Mouse (Mus musculus) left cerebral cortex, adult 18-20 months (tissue): ENCODE measurements around the gene Mark3. TPM values are rescaled to one million over a fixed set of nuclear protein-coding genes. Genes with fewer than 3 reads are reported as not detected.
A peak's percentile ranks its signal among the peaks of the same experiment; 100 is the strongest.

Experiments
- DNase-seq, 2 experiments: peaks; one replicate each; pipeline ENCODE4 v3.0.0; 2021 to 2022; ENCODE audit warnings: low spot score in 2 of 2, mixed read lengths in 1 of 2
- total RNA-seq, 2 experiments: library from RNA; stranded (reverse); gene quantifications; 2 replicates each; pipeline ENCODE4 v1.2.3; 2021

Gene Mark3
- total RNA-seq, 2 experiments from 2014 or later: 82.9 to 94.5 TPM

DNA sequence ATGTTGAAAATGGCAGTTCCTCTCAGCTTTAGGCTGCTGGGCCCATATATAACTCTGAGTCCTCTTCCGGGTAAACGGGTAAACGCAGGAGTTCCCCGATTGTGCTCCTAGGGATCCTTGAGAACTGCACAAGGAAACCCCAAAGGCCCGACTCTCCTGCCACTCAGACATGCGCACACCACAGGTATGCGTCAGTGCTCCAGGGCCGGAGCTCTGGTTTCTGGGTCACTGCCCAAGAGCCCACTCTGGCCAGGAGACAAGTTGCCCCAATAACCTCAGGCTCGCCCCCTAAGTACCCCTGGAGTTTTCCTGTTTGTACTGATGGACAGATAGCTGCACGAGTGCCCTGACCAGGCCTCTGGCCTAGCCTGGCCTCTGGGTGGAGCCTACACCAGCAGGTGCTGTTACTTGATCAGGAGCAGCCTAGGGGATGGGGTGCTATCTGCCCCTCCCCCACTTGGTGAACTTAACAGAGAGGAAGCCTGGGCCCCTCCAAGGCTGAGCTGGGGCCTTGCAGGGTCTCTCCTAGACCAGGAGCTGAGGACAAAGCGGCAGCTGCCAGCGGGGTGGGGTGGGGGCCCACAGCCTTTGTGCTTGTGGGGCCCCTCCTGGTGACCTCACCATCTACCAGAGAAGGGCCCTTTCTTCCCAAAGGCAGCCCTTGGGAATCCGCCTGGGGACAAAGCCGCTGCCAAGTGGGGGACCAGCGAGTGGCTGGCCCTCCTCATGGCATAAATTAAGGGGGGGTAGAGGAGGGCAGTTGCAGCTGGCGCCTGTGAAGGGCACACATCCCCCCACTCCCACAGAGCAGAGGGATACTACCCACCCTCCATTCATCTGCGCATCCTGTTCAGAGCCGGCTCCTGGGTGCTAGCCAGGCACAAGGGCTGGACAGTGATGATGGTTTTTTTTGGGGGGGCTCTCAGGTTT lies 119.3 kb downstream of the Mark3 start:
- DNase-seq: no peak

DNA sequence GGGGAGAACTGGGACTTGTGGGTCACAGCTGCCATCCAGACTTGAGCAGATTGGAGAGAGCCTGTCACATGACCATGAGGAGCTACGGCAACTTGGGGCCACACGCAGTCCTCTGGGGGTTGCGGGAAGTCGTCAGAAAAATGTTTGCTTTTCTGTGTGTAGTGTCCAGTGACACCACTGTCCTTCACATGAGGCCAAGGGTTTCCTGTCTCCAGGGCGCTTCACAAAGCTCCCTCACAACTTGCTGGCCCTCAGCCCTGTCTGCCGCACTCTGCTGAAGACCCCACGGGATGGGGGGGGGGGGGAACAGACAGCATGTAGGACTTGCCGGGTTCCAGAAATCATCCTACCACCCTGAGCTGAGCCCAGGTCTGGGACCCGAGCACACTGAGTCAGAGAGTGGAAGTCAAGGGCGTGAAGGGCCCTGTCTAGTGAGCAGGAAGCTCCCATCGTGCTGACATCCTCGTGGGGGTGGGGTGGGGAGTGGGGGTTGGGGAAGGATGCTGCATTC lies 120.0 kb downstream of the Mark3 start:
- no peak for DNase-seq

DNA sequence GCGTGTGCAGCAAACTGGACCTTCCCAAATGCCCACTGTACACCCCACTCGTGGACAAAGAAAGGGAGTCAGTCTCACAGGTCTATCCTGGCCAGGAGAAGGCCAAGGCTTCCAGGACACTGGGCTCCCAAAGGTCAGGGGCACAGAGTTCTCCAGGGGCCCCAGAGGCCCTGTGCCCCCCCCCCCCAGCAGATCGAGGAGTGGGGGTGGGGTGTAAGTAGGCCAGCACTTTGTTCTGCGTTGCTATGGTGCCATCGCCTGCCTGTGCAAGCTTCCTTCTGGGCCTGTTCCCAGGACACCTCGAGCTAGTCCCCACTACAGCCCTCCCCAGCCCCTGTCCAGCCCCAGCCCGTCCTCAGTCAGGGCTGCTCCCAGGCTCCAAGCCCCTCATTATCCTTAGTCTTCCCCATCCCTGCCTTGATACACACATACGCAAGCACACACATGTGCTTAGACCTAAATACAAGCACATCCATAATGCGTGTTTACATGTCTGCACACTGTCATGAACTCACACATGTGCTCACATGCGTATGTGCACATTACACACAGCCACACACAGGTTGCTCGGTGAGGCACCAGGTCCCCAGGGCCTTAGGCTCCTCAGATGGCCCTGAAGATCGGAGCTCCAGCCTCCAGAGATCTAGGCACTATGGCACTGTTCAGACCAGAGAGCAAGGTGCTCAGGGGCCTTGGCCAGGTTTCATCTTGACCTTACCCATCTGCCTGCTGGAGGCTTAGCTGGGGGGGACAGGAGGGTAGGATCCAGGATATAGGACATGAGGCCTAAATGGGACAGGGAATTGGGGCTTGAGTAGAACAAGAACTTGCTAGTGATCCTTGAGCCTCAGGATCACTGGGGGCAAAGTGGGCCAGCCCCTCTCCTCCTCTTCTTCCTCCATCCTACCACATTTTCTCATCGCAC lies 120.8 kb downstream of the Mark3 start:
- DNase-seq: no peak

DNA sequence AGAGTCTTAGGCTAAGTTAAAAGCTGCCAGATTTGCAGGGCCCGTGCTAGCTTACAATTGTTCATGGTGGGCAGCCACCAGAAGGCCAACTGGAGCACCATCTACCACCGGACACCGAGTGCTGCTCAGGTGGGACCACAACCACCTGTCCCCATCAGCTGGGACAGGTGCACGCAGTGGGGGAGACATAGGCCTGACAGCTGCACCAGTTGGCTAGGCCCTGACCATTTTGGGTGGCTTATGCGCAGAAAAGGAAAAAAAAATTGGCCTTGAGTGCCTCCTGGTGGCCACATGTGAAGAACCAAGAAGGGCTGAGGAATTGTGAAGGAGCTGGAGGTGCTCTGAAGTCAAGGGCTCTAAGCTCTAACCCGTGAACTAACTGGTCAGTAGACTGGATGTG lies 121.9 kb downstream of the Mark3 start:
- DNase-seq: peak; percentile 78

DNA sequence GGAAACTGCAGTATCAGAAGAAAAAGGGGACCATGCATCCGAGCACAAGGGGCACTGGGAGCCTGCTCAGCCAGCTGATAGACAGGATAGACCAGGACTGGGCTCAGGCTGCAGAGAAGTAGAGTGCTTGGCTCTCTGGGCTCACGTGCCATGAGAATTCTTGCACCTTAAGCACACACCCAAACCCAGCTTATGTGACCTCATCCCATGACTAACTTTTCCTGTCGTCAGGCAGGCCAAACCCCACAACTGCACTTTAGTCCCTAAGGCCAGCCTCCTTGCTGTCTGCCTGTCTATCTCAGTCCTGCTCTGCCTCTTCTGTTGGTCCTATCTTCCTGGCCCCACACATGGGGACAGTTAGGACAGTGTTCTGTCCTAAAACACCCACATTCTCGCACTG lies 123.4 kb downstream of the Mark3 start:
- DNase-seq: no peak

DNA sequence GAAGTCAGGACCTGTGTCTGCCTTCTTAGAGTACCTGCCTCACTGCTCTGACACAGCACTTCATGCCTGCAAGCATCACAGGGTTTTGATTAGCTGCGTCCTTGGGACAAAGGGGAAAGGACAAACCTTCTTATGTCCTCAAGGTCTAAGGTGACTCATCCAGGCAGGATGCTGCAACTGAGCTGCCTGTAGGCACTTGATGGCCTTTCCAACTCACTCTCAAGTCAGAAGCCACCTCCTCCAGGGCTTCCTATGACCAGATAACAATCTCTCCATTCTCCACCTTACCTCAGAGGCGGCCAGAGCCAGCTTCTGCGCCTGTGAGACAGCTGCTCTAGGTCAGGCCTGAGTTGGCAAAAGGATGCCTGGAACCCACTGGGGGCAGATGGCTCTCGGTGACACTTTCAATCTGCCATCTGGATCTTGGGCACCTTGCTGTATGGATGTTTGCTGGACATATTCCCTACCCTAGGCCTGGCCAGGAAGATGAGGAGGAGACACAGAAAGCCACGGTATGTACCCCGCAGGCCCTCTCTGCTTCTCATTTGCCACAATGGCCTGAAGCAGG lies 124.1 kb downstream of the Mark3 start:
- DNase-seq: no peak

DNA sequence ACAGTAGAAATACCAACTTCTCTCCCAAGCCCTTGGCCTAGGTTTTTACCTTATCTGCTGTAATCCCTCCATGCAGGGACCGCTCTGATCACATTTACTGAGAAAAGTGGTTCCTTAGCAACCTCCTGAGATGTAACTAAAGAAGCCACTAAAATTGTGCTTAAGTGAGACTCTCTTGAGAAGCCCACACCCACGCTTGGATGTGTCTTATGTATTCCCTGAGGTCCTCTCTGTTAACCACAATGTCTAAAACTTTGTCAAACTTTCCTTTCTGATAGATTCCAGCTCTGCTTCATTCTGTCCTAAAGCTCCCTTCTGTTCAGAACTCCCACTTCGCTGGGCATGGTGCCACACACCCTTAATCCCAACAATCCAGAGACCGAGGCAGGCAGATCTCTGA lies 125.2 kb downstream of the Mark3 start:
- no peak for DNase-seq

DNA sequence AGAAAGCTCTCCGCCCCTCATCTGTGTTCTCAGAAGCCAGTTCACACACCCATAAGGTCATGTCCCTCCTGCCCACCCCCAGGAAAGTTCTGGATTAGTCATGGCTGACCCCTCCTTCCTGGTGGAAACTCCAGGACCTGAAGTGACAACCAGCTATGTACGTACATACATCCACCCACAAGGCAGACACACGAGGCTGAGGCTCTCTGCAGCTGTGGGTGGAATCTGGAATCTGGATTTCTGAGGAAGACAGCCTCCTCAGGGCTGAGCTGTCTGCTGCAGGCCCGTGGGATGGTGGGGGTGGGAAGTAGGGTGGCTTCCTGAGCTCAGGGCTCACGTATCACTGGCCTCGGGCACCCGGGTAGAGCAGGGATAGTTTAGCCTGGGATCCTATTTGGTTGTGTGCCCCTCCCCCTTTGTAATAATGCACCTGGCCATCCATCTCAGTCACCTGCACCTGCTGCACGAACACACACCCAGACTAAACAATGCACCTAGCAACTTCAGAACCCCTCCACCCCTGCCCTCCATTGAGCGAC lies 126.7 kb downstream of the Mark3 start:
- peak in 1 of 2 experiments; percentile 73 for DNase-seq

DNA sequence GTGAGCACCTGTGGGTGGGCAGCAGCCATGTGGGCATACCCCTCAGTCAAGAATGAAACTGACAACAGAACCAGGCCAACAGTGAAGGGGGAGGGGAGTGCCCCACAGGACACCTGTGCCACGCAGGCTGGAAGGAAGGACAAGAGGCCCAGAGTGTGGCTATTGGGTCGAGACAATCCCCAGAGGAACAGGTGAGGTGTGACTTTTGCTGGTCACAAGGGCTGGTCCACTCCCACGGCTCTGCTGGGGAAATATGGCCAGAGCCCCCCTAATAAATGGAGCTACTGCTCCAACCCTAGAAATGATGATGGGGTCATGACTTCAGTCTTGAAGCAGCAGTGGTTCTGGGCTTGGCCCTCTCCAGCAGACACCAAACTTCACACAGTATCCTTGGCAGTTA lies 129.0 kb downstream of the Mark3 start:
- DNase-seq: no peak

DNA sequence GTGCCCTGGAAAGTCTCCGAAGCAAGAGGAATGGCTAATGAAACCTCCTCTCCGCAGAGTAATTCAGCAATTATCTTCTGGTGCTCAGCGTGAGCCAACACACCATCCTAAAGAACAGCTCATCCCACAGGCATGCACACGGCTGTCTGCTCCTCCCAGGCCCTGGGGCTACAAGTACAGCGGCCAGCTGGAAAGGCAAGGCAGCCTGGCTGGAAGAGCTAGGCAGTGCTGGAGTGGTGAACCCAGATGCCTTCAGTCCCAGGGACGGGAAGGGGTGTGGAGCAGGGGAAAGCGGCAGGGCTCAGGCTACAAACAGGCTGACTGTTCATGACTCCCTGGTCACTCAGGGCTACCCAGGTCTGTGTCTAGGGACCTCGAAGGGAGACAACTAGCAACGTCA lies 130.3 kb downstream of the Mark3 start:
- no peak for DNase-seq

DNA sequence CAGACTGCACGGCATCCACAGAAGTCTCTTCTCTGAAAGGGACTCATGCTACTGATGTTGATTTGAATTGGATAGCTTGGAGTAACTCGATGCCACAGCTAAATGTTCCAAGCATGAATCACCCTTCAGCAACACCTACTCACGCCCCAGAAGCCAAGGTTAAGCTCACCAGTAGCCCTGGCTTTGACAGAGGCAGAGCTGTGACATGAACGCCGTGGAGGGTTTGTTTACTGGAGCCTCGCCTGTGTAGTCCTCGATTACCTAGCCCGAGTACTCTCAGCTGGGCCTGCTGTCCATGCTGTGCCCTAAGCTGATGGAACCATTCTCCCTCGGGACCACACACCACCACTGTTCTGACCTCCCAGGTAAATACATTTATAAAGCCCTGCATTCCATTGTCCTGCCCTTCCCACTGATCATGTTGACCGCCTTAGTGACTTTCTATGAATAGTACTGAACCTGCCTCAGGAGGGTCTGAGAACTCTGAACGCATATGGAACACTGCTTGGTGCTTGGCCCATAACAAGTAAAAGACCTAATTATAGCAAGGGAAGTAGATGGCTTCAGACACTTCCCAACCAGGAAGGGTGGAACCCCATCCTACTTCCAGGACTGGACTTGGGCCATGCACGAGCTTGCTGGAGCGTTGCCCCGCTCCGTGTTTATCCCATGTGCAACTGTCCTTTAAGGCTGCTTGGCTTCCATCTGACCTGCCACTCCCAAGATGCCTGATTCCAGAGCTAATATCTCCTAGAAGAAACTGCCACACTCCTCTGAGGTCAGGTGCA lies 131.1 kb downstream of the Mark3 start:
- no peak for DNase-seq

Other genes with a start within 250 kb of the Mark3 start
- 100 to 1,000 TPM; 130 to 138 TPM for gene Cdc42bpb, start 196.8 kb upstream of the Mark3 start, total RNA-seq
- 1 to 10 TPM; 2.2 to 3.7 TPM for gene Lbhd2, start 167.7 kb upstream of the Mark3 start, total RNA-seq
- gene Exoc3l4, start 157.5 kb upstream of the Mark3 start, total RNA-seq: 1 to 10 TPM; 2.2 to 2.7 TPM
- gene Tnfaip2, start 132.1 kb upstream of the Mark3 start, total RNA-seq: 1 to 10 TPM in 1 of 2 experiments, under 1 TPM in 1; 0.51 to 1.0 TPM
- 1 to 10 TPM; 3.4 to 5.0 TPM for gene Gm266, start 88.7 kb upstream of the Mark3 start, total RNA-seq
- 100 to 1,000 TPM; 247 to 250 TPM for gene Eif5, start 36.5 kb upstream of the Mark3 start, total RNA-seq
- gene Ckb, start 97.8 kb downstream of the Mark3 start, total RNA-seq: 1,000 to 10,000 TPM; 1,960 to 1,962 TPM
- gene Trmt61a, start 103.6 kb downstream of the Mark3 start, total RNA-seq: 10 to 100 TPM; 15.5 to 21.0 TPM
- 10 to 100 TPM; 61.7 to 62.1 TPM for gene Bag5, start 138.7 kb downstream of the Mark3 start, total RNA-seq
- 10 to 100 TPM; 36.6 to 39.1 TPM for gene Apopt1, start 138.7 kb downstream of the Mark3 start, total RNA-seq
- gene Klc1, start 184.3 kb downstream of the Mark3 start, total RNA-seq: 100 to 1,000 TPM; 794 to 814 TPM
- 1 to 10 TPM; 3.6 to 4.9 TPM for gene Xrcc3, start 239.3 kb downstream of the Mark3 start, total RNA-seq
- 10 to 100 TPM; 20.7 to 21.1 TPM for gene Zfyve21, start 239.6 kb downstream of the Mark3 start, total RNA-seq